In the genomic region with DNA sequence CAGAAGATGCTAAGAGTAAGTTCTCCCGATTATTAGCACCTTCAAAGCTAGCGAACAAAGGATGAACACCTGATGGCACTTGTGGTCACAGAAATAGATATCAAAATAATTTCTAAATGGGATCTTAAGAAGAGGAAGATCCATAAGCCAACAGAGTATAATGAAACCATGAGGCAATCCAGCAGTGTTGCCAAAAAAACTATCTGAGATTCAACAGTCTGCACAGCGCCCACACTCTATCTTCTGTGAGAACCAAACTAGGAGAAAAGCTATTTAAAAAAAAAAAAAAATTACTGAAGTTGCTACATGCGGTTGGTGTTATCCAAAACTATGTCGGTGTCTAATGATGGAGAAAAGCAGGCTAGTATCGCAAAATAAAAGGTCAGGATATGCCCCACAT, we compare ENCODE assay signal across 31 mouse cellular contexts. TPM values are rescaled to one million over a fixed set of nuclear protein-coding genes. Genes with fewer than 3 reads are reported as not detected.
DNase-seq lines count a peak whose midpoint lies in the region; ATAC-seq and TF ChIP-seq lines count a peak whose summit lies in the region.
"Had no signal": no experiment of that assay in that cellular context is flagged by ENCODE, and none has a peak within 500 bp of the region (broad histone marks: within the 10 kb centered on the region; RNA-seq: fewer than 3 reads in every experiment).

No protein-coding gene starts in this region.

- peaks cover 46% of the 10 kb centered on the region for H3K4me1 ChIP-seq in midbrain, embryonic 11.5 days (ENCODE audit: control insufficient read depth, insufficient read depth, low read length)
- H3K4me1 ChIP-seq in midbrain, postnatal 0 days (ENCODE audit: insufficient read depth, low read length) = peaks cover 5% of the 10 kb centered on the region; the same call in 1 of the 2 replicates
- H3K4me1 ChIP-seq in liver, postnatal 0 days (ENCODE audit: insufficient read depth) = no peaks in the 10 kb centered on the region
- H3K4me1 ChIP-seq: liver, embryonic 12.5 days had no signal

- WGBS in midbrain, embryonic 11.5 days = 81% methylated on average over 6 of the region's 6 CpGs
- WGBS in midbrain, postnatal 0 days = 62% methylated on average over 6 of the region's 6 CpGs
- WGBS in liver, postnatal 0 days (ENCODE audit: insufficient replicate concordance) = 69% methylated on average over 6 of the region's 6 CpGs

- H3K36me3 ChIP-seq in midbrain, embryonic 11.5 days (ENCODE audit: control insufficient read depth, insufficient read depth, low read length) = no peaks in the 10 kb centered on the region
- H3K36me3 ChIP-seq in midbrain, postnatal 0 days (ENCODE audit: insufficient read depth, low read length) = no peaks in the 10 kb centered on the region
- no peaks in the 10 kb centered on the region for H3K36me3 ChIP-seq in liver, postnatal 0 days (replicated peaks; ENCODE audit: insufficient read depth, low read length)
- H3K36me3 ChIP-seq: embryonic facial prominence, embryonic 13.5 days; G1E; hindbrain, embryonic 12.5 days; limb, embryonic 13.5 days; liver, embryonic 12.5 days; neural tube, embryonic 13.5 days had no signal

- no peak overlapping the region for H3K27ac ChIP-seq in layer of hippocampus, adult 2 months
- no peak overlapping the region for H3K27ac ChIP-seq in midbrain, embryonic 11.5 days (ENCODE audit: low read depth, low read length)
- no peak overlapping the region for H3K27ac ChIP-seq in midbrain, postnatal 0 days (ENCODE audit: low read depth, low read length)
- H3K27ac ChIP-seq in liver, postnatal 0 days (ENCODE audit: low read depth) = no peak overlapping the region
- H3K27ac ChIP-seq: embryonic facial prominence, embryonic 13.5 days; forebrain, embryonic 13.5 days; hindbrain, embryonic 12.5 days; limb, embryonic 13.5 days; liver, embryonic 12.5 days; neural tube, embryonic 13.5 days had no signal

- no peak for TF ChIP-seq CTCF in layer of hippocampus, adult 2 months (conservative IDR thresholded peaks at IDR 0.05)
- TF ChIP-seq CTCF in midbrain, postnatal 0 days (IDR thresholded peaks at IDR 0.05) = no peak
- no peak for TF ChIP-seq CTCF in liver, postnatal 0 days (IDR thresholded peaks at IDR 0.05; ENCODE audit: low read depth)

- no peak for ATAC-seq in midbrain, embryonic 11.5 days (ENCODE audit: low FRiP score)
- ATAC-seq in midbrain, postnatal 0 days (ENCODE audit: low FRiP score) = no peak
- no peak for ATAC-seq in liver, postnatal 0 days
- ATAC-seq: forebrain, embryonic 13.5 days; liver, embryonic 12.5 days had no signal

- no peaks in the 10 kb centered on the region for H3K9me3 ChIP-seq in midbrain, embryonic 11.5 days (ENCODE audit: control insufficient read depth, low read length)
- no peaks in the 10 kb centered on the region for H3K9me3 ChIP-seq in midbrain, postnatal 0 days (ENCODE audit: low read length)
- H3K9me3 ChIP-seq in liver, postnatal 0 days (ENCODE audit: low read length) = no peaks in the 10 kb centered on the region
- H3K9me3 ChIP-seq: embryonic facial prominence, embryonic 13.5 days; forebrain, embryonic 13.5 days; G1E; hindbrain, embryonic 12.5 days; limb, embryonic 13.5 days; liver, embryonic 12.5 days; neural tube, embryonic 13.5 days had no signal

- H3K4me3 ChIP-seq in layer of hippocampus, adult 2 months = no peak overlapping the region
- H3K4me3 ChIP-seq in midbrain, embryonic 11.5 days (ENCODE audit: low read depth, low read length) = no peak overlapping the region
- H3K4me3 ChIP-seq in midbrain, postnatal 0 days (ENCODE audit: low read depth, low read length) = no peak overlapping the region
- H3K4me3 ChIP-seq in liver, postnatal 0 days (ENCODE audit: low read depth, low read length) = no peak overlapping the region
- H3K4me3 ChIP-seq: embryonic facial prominence, embryonic 13.5 days; forebrain, embryonic 13.5 days; hindbrain, embryonic 12.5 days; limb, embryonic 13.5 days; liver, embryonic 12.5 days; neural tube, embryonic 13.5 days had no signal

- intact Hi-C loops in heart, postnatal 14 days (cut with DNase I) = no loop called here

- TF ChIP-seq EP300 in liver, postnatal 0 days (IDR thresholded peaks at IDR 0.05; ENCODE audit: low read depth) = no peak

- DNase-seq in layer of hippocampus, adult 2 months (ENCODE audit: low spot score in 2 of 2) = peak; percentile 9 to 13
- DNase-seq in layer of hippocampus, postnatal 36 days = no peak
- peak; percentile 16 for DNase-seq in layer of hippocampus, adult 9-10 months (ENCODE audit: low spot score)
- no peak for DNase-seq in midbrain, embryonic 11.5 days (ENCODE audit: low spot score, missing footprints)
- no peak for DNase-seq in midbrain, postnatal 0 days (ENCODE audit: low spot score)
- no peak for DNase-seq in liver, postnatal 0 days
- no peak for DNase-seq in heart, postnatal 14 days
- DNase-seq: adrenal gland, postnatal 14 days; B cell, adult 2 months; cerebellum, adult 8-10 months; cerebellum, postnatal 36 days; embryo, embryonic 11 days; gastrocnemius, postnatal 14 days; heart, adult 11 months; kidney, adult 11 months; kidney, postnatal 4 days; lung, adult 2 months; lung, postnatal 14 days; retina, postnatal 1 day; right cerebral cortex, postnatal 4 days; thymus, postnatal 36 days had no signal

- peak overlapping the region; percentile 4; the same call in 1 of the 2 replicates for H3K4me2 ChIP-seq in midbrain, embryonic 11.5 days
- peak overlapping the region; percentile 21; the same call in 1 of the 2 replicates for H3K4me2 ChIP-seq in midbrain, postnatal 0 days (ENCODE audit: low read depth, low read length, poor library complexity, severe bottlenecking)
- no peak overlapping the region for H3K4me2 ChIP-seq in liver, postnatal 0 days (ENCODE audit: low read depth, low read length)
- H3K4me2 ChIP-seq: embryonic facial prominence, embryonic 13.5 days; forebrain, embryonic 13.5 days; heart, embryonic 11.5 days; hindbrain, embryonic 12.5 days; limb, embryonic 13.5 days; liver, embryonic 12.5 days; neural tube, embryonic 13.5 days had no signal

- no peak overlapping the region for H3K9ac ChIP-seq in midbrain, embryonic 11.5 days (ENCODE audit: low read length)
- H3K9ac ChIP-seq in midbrain, postnatal 0 days (replicated peaks; ENCODE audit: low read length, poor library complexity, severe bottlenecking) = no peak overlapping the region
- H3K9ac ChIP-seq in liver, postnatal 0 days (replicated peaks) = no peak overlapping the region
- H3K9ac ChIP-seq: embryonic facial prominence, embryonic 13.5 days; forebrain, embryonic 13.5 days; hindbrain, embryonic 12.5 days; limb, embryonic 13.5 days; liver, embryonic 12.5 days; neural tube, embryonic 13.5 days had no signal

- peaks cover 12% of the 10 kb centered on the region for H3K27me3 ChIP-seq in midbrain, embryonic 11.5 days (ENCODE audit: control insufficient read depth, insufficient read depth, low read length)
- H3K27me3 ChIP-seq in midbrain, postnatal 0 days (ENCODE audit: insufficient read depth, low read length) = no peaks in the 10 kb centered on the region
- no peaks in the 10 kb centered on the region for H3K27me3 ChIP-seq in liver, postnatal 0 days (ENCODE audit: insufficient read depth, low read length)
- H3K27me3 ChIP-seq: CH12.LX; embryonic facial prominence, embryonic 13.5 days; forebrain, embryonic 13.5 days; hindbrain, embryonic 12.5 days; limb, embryonic 13.5 days; liver, embryonic 12.5 days; neural tube, embryonic 13.5 days; Patski had no signal

RNA-seq across cellular contexts. Expression of gene Efna5, which starts 31.4 kb away (rescaled TPM):
- total RNA-seq in layer of hippocampus, adult 2 months (2021) = 1 to 10 TPM; 6.7 to 8.5 TPM
- total RNA-seq in layer of hippocampus, postnatal 36 days (2021) = 1 to 10 TPM; 5.2 to 7.2 TPM
- 72.5 and 80.5 TPM in 2 replicates for polyA plus RNA-seq in midbrain, embryonic 11.5 days (2014; fragmentation: Nextera tagmentation; extraction: Ambion mirVana)
- 11.1 and 18.3 TPM in 2 replicates for total RNA-seq in midbrain, postnatal 0 days (2014; rRNA removed)
- polyA plus RNA-seq in midbrain, postnatal 0 days (2015; fragmentation: Nextera tagmentation; extraction: Ambion mirVana) = 48.1 and 59.5 TPM in 2 replicates
- 2.9 and 3.0 TPM in 2 replicates for polyA plus RNA-seq in liver, postnatal 0 days (2015; fragmentation: Nextera tagmentation; extraction: Ambion mirVana)
- 10 to 100 TPM; 23.6 to 24.8 TPM for total RNA-seq in heart, postnatal 14 days (2021)
- polyA plus RNA-seq: G1E had no signal

Comparison
In these comparisons a context has a peak if more than half of its experiments do, and no peak if none do; other contexts are left out.
1. DNase-seq: peak in layer of hippocampus, adult 2 months (2 of 2) and layer of hippocampus, adult 9-10 months (single experiment); none in layer of hippocampus, postnatal 36 days (0 of 2), midbrain, embryonic 11.5 days (single experiment), midbrain, postnatal 0 days (single experiment), liver, postnatal 0 days (single experiment) and heart, postnatal 14 days (0 of 2).